In the genomic region with DNA sequence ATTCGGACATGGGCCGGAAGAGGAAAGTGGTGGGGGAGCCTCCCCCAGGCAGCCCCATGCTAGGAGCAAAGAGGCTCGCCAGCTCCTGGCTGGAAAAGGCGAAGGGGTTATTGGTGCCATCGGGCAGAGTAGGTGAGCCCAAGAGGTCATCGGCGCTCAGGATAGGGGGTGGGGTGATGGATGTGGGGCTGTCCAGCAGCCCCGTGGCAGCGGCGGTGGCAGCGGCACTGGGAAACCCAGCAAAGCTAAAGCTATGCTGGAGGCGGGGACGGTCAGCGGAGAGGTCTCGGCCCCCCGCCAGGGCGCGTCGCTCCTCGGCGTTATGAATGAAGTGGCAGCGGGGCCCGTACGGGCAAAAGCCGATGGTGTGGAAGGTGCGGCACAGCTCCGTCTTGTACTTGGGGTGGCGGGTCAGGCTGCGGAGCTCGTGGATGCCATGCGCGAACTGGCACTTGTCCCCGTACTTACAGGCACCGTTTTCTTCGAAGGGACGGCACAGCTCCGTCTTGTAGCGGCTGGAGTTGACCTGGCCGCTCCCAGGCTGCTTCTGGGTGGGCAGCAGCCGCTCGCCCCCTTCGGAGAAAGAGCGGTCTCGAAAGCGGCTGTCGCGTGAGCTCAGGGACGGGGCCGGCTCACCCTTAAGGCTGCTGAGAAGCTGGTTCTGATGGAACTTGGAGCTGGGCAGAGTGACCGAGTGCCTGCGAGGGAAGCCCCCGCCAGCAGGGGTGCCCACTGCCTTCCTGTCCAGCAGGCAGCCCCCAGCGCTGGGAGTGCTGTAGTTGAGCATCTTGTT, we compare ENCODE assay signal across 8 mouse cellular contexts. TPM values are rescaled to one million over a fixed set of nuclear protein-coding genes. Genes with fewer than 3 reads are reported as not detected.
DNase-seq lines count a peak whose midpoint lies in the region; ATAC-seq lines count a peak whose summit lies in the region.

No protein-coding gene starts in this region.

- H3K27ac ChIP-seq in embryonic facial prominence, embryonic 14.5 days (replicated peaks; ENCODE audit: low read depth, low read length) = peak overlapping the region; percentile 99
- peak overlapping the region; percentile 92 for H3K27ac ChIP-seq in midbrain, embryonic 12.5 days (replicated peaks)

- no peaks in the 10 kb centered on the region for H3K4me1 ChIP-seq in embryonic facial prominence, embryonic 14.5 days (ENCODE audit: control insufficient read depth, insufficient read depth, low read length)
- H3K4me1 ChIP-seq in midbrain, embryonic 12.5 days = peaks cover 22% of the 10 kb centered on the region

- no peaks in the 10 kb centered on the region for H3K9me3 ChIP-seq in embryonic facial prominence, embryonic 14.5 days (ENCODE audit: control insufficient read depth, low read length)
- H3K9me3 ChIP-seq in midbrain, embryonic 12.5 days = no peaks in the 10 kb centered on the region

- H3K36me3 ChIP-seq in embryonic facial prominence, embryonic 14.5 days (ENCODE audit: control insufficient read depth, insufficient read depth, low read length) = peaks cover 43% of the 10 kb centered on the region
- H3K36me3 ChIP-seq in midbrain, embryonic 12.5 days = peaks cover 13% of the 10 kb centered on the region; the same call in 1 of the 2 replicates

- peak overlapping the region; percentile 87 for H3K4me2 ChIP-seq in embryonic facial prominence, embryonic 14.5 days (ENCODE audit: low read depth, low read length)
- H3K4me2 ChIP-seq in midbrain, embryonic 12.5 days (replicated peaks) = peak overlapping the region; percentile 87

- no peaks in the 10 kb centered on the region for H3K27me3 ChIP-seq in embryonic facial prominence, embryonic 14.5 days (replicated peaks; ENCODE audit: control insufficient read depth, insufficient read depth, low read length)
- H3K27me3 ChIP-seq in midbrain, embryonic 12.5 days = peaks cover 7% of the 10 kb centered on the region; the same call in 1 of the 2 replicates

- H3K4me3 ChIP-seq in embryonic facial prominence, embryonic 14.5 days (ENCODE audit: low read depth, low read length) = peak overlapping the region; percentile 82
- H3K4me3 ChIP-seq in midbrain, embryonic 12.5 days = peak overlapping the region; percentile 72

- DNase-seq in adrenal gland, adult (ENCODE audit: inconsistent age in 2 of 2, low spot score in 1 of 2) = peak; percentile 70 to 86
- DNase-seq in adrenal gland, postnatal 4 days (ENCODE audit: low spot score in 2 of 2) = no peak
- peak; percentile 63 for DNase-seq in MN1 (ENCODE audit: low spot score)
- no peak for DNase-seq in embryonic facial prominence, embryonic 14.5 days (ENCODE audit: low spot score)
- peak; percentile 61 to 76 for DNase-seq in heart, postnatal 36 days
- peak; percentile 58 to 72 for DNase-seq in kidney, postnatal 4 days
- peak; percentile 33 for DNase-seq in thymus, postnatal 14 days

- peak overlapping the region; percentile 99 for H3K9ac ChIP-seq in embryonic facial prominence, embryonic 14.5 days (ENCODE audit: low read depth, low read length)
- H3K9ac ChIP-seq in midbrain, embryonic 12.5 days (replicated peaks) = peak overlapping the region; percentile 92

- intact Hi-C loops in heart, postnatal 36 days (cut with DNase I) = loop anchor here (1.0 to 5.0 kb wide), 5 partner anchors 98 to 358 kb away; no protein-coding TSS in a partner anchor

- no peak for ATAC-seq in embryonic facial prominence, embryonic 14.5 days (ENCODE audit: low read depth)
- ATAC-seq in midbrain, embryonic 12.5 days (ENCODE audit: low FRiP score, low read depth) = no peak

- 2% methylated on average over 33 of the region's 53 CpGs for WGBS in embryonic facial prominence, embryonic 14.5 days
- WGBS in midbrain, embryonic 12.5 days = 2% methylated on average over 52 of the region's 53 CpGs

RNA-seq across cellular contexts. Expression of a gene that starts 2.9 kb away (rescaled TPM):
- total RNA-seq in adrenal gland, postnatal 4 days (2021) = 100 to 1,000 TPM; 264 to 275 TPM
- 145 and 151 TPM in 2 replicates for polyA plus RNA-seq in embryonic facial prominence, embryonic 14.5 days (2014; fragmentation: Nextera tagmentation; extraction: Ambion mirVana)
- total RNA-seq in heart, postnatal 36 days (2021) = 100 to 1,000 TPM in 1 of 2 experiments, 10 to 100 TPM in 1; 94.2 to 109 TPM
- polyA plus RNA-seq in midbrain, embryonic 12.5 days (2016; fragmentation: Nextera tagmentation; extraction: Ambion mirVana) = 91.2 and 98.0 TPM in 2 replicates

Comparison
In these comparisons a context has a peak if more than half of its experiments do, and no peak if none do; other contexts are left out.
1. DNase-seq: peak in adrenal gland, adult (2 of 2), MN1 (single experiment), heart, postnatal 36 days (2 of 2), kidney, postnatal 4 days (2 of 2) and thymus, postnatal 14 days (single experiment); none in adrenal gland, postnatal 4 days (0 of 2) and embryonic facial prominence, embryonic 14.5 days (single experiment).